Mouse (Mus musculus): ENCODE measurements around the gene Runx1. TPM values are rescaled to one million over a fixed set of nuclear protein-coding genes. Genes with fewer than 3 reads are reported as not detected.

Runx1 gene
- polyA plus RNA-seq, 1 experiment from 2014 or later: 4.5 TPM

DNA sequence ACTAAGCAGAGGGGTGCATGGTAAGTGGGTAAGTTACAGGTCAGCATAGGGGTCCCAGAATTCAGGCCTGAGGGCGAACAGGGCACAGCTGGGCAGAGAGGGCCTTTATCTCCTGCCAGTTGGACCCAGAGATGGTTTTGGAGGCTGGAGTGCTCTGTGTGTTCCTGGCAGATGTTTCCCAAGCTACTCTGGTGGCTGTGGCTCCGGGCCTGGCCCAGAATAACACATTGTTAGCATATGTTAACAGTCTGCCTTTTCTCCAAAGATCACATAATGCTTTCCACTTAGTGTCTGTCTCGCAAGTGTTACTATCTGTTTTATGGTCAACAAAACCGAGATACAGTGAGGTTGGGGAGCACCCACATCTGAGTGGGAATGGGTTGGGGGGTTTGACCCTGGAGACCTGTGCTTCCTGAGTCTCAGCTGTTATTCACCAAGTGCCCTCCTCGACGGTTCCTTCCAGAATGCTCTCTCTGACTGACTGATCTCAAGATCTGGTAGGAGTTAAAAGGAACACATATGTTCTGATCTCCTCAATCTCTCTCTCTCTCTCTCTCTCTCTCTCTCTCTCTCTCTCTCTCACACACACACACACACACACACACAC is 39.6 kb downstream of the Runx1 start:
- Histone ChIP-seq H3K4me3 (no peak overlapping the region), H3K9me3 (no peaks in the 10 kb centered on the region), H3K36me3 (no peaks in the 10 kb centered on the region), H3K4me2 (replicated peaks) (no peak overlapping the region), H3K27ac (no peak overlapping the region), H3K27me3 (replicated peaks) (no peaks in the 10 kb centered on the region), H3K9ac (no peak overlapping the region), H3K4me1 (no peaks in the 10 kb centered on the region)
- WGBS: 84% methylated on average over 6 of the region's 6 CpGs
- ATAC-seq (ENCODE audit: low FRiP score, low read depth): no peak

GRCm38 (mm10) chr16:92783651-92784131 is 42.3 kb downstream of the Runx1 start:
- Histone ChIP-seq H3K4me3 (no peak overlapping the region), H3K4me2 (replicated peaks) (no peak overlapping the region), H3K27ac (no peak overlapping the region), H3K9me3 (no peaks in the 10 kb centered on the region), H3K27me3 (replicated peaks) (no peaks in the 10 kb centered on the region), H3K9ac (no peak overlapping the region), H3K36me3 (no peaks in the 10 kb centered on the region), H3K4me1 (no peaks in the 10 kb centered on the region)
- no peak for ATAC-seq (ENCODE audit: low FRiP score, low read depth)
- WGBS: 71% methylated on average over 7 of the region's 7 CpGs

GRCm38 (mm10) chr16:92782408-92782807 is 43.5 kb downstream of the Runx1 start:
- no peaks in the 10 kb centered on the region for H3K9me3 ChIP-seq
- WGBS: 77% methylated on average over 6 of the region's 6 CpGs
- no peaks in the 10 kb centered on the region for H3K4me1 ChIP-seq
- no peak overlapping the region for H3K27ac ChIP-seq
- no peaks in the 10 kb centered on the region for H3K27me3 ChIP-seq (replicated peaks)
- H3K36me3 ChIP-seq: no peaks in the 10 kb centered on the region
- no peak overlapping the region for H3K9ac ChIP-seq
- no peak overlapping the region for H3K4me3 ChIP-seq
- no peak overlapping the region for H3K4me2 ChIP-seq (replicated peaks)
- no peak for ATAC-seq (ENCODE audit: low FRiP score, low read depth)

DNA sequence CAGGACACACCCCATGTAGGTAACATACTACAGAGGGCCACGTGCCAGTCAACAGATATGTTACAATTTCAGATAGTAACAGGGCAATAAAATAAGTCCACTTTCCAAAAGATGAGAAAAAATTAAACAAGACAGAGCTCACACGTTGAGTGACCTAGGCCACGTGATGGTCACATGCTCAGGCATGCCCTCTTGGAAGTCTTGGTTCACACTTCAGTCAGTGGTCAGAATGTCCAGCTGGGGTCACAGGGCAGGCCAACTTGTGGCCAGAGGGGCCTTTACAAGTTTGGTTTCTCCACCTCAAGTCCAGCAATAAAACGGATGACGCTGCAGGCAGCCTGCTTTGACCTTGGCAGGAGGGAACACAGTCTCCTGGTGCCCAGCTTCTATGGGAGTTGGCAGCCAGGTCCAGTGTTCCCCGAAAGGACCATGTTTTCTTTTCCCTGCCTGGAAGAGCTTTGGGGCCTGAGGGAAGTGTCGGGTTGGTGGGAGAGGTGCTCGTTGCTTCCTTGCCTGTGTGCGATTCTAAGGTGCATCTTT is 46.0 kb downstream of the Runx1 start:
- no peak overlapping the region for H3K27ac ChIP-seq
- H3K9ac ChIP-seq: no peak overlapping the region
- H3K4me3 ChIP-seq: no peak overlapping the region
- no peaks in the 10 kb centered on the region for H3K4me1 ChIP-seq
- H3K9me3 ChIP-seq: no peaks in the 10 kb centered on the region
- H3K36me3 ChIP-seq: no peaks in the 10 kb centered on the region
- no peaks in the 10 kb centered on the region for H3K27me3 ChIP-seq (replicated peaks)
- ATAC-seq (ENCODE audit: low FRiP score, low read depth): no peak
- H3K4me2 ChIP-seq (replicated peaks): no peak overlapping the region
- 89% methylated on average over 9 of the region's 9 CpGs for WGBS

GRCm38 (mm10) chr16:92779175-92779574 is 46.8 kb downstream of the Runx1 start:
- no peaks in the 10 kb centered on the region for H3K27me3 ChIP-seq (replicated peaks)
- H3K9me3 ChIP-seq: no peaks in the 10 kb centered on the region
- no peak overlapping the region for H3K27ac ChIP-seq
- no peak overlapping the region for H3K4me3 ChIP-seq
- no peak for ATAC-seq (ENCODE audit: low FRiP score, low read depth)
- WGBS: 89% methylated on average over 2 of the region's 2 CpGs
- H3K9ac ChIP-seq: no peak overlapping the region
- H3K4me2 ChIP-seq (replicated peaks): no peak overlapping the region
- H3K4me1 ChIP-seq: no peaks in the 10 kb centered on the region
- H3K36me3 ChIP-seq: no peaks in the 10 kb centered on the region

DNA sequence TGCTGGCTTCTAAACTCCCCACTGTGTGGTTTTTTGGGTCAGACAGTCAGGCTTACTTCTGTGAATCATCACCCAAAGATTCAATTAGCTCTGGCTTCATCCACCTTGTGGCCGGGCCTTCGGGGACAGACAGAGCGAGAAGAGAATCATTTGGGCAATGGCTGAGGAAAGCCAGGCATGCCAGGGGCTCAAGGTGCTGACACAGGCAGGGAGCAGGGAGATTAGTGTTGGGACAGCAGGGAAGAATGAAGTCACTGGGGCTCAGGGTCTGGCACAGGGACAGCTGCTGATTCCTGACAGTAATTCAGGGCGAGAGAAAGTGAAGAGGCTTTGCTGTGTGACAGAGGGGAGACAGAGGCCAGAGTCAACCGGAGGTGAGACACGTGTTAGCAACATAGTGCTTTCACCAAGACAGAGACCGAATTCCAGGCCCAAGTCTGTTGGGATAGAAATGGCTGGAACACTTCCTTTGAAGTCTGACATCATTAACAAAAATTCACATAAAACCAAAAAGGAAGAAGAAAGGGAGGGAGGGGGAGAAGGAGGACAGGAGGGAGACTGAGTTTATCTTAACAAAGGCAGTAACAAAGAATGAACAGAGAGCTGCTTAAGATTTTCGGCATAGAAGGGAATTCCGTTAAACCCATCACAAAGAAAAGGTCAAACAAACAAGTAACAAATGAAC is 47.7 kb downstream of the Runx1 start:
- no peak for ATAC-seq (ENCODE audit: low FRiP score, low read depth)
- Histone ChIP-seq H3K9ac (no peak overlapping the region), H3K27me3 (replicated peaks) (no peaks in the 10 kb centered on the region), H3K27ac (no peak overlapping the region), H3K4me1 (no peaks in the 10 kb centered on the region), H3K36me3 (no peaks in the 10 kb centered on the region), H3K9me3 (no peaks in the 10 kb centered on the region), H3K4me3 (no peak overlapping the region), H3K4me2 (replicated peaks) (no peak overlapping the region)
- 63% methylated on average over 9 of the region's 9 CpGs for WGBS

GRCm38 (mm10) chr16:92767862-92768261 is 58.1 kb downstream of the Runx1 start:
- H3K27me3 ChIP-seq (replicated peaks): no peaks in the 10 kb centered on the region
- no peak overlapping the region for H3K9ac ChIP-seq
- H3K4me3 ChIP-seq: no peak overlapping the region
- no peaks in the 10 kb centered on the region for H3K36me3 ChIP-seq
- 94% methylated on average over 4 of the region's 4 CpGs for WGBS
- H3K4me2 ChIP-seq (replicated peaks): no peak overlapping the region
- H3K9me3 ChIP-seq: no peaks in the 10 kb centered on the region
- no peaks in the 10 kb centered on the region for H3K4me1 ChIP-seq
- ATAC-seq (ENCODE audit: low FRiP score, low read depth): no peak
- H3K27ac ChIP-seq: no peak overlapping the region

GRCm38 (mm10) chr16:92767423-92767822 is 58.5 kb downstream of the Runx1 start:
- H3K9ac ChIP-seq: no peak overlapping the region
- no peaks in the 10 kb centered on the region for H3K4me1 ChIP-seq
- no peaks in the 10 kb centered on the region for H3K27me3 ChIP-seq (replicated peaks)
- 90% methylated on average over 7 of the region's 7 CpGs for WGBS
- no peak overlapping the region for H3K27ac ChIP-seq
- ATAC-seq (ENCODE audit: low FRiP score, low read depth): no peak
- H3K4me2 ChIP-seq (replicated peaks): no peak overlapping the region
- no peaks in the 10 kb centered on the region for H3K9me3 ChIP-seq
- H3K36me3 ChIP-seq: no peaks in the 10 kb centered on the region
- no peak overlapping the region for H3K4me3 ChIP-seq

DNA sequence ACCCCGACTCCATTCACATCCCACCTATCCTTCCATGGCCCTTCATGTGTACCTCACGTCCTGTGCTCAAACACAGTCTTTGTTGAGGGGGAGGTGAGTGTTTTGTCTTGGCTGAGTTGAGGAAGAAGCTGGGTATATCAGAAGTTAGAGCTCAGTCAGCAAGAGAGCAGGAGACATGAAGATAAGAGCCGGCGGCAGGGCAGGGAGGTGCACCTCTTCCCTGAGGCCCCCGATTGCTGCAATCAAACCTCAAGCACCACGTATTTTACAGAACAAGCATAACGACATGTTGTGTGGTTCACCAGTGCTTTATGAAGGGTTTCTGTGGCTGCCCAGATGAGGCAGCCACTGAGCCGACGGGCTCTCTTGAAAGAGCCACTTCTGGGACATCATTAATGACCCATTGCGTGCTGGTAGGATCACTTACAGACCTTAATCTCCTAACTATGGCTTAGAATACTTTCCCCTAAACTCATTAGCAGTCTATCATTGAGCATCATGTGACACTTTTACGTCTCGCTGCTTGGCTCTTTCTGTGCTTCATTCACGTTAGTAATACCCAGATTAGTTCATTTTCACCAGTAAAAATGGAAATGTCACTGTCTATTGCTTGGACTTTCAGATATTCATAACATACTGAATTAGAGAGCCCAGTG is 61.1 kb downstream of the Runx1 start:
- Histone ChIP-seq H3K4me3 (no peak overlapping the region), H3K4me2 (replicated peaks) (no peak overlapping the region), H3K27me3 (replicated peaks) (no peaks in the 10 kb centered on the region), H3K9me3 (no peaks in the 10 kb centered on the region), H3K36me3 (no peaks in the 10 kb centered on the region), H3K4me1 (no peaks in the 10 kb centered on the region), H3K27ac (no peak overlapping the region), H3K9ac (no peak overlapping the region)
- ATAC-seq (ENCODE audit: low FRiP score, low read depth): no peak
- 84% methylated on average over 13 of the region's 13 CpGs for WGBS

DNA sequence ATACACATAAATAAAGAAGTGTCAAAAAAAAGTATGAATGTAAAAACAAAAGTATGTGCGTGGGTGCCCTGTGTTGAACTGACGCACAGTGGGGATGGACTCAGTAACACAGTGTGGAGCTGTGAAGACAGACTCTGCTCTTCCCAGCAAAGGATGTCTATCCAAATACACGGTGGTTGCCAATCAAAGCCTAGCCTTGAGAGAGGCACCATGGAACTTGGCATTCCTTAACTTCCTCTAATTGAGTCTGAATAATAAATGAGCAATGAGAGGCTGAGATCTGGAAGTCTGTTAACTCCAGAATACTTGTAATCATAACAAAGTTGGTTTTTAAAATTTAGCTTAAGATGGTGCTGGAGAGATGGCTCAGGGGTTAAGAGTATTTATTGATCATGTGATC is 62.3 kb downstream of the Runx1 start:
- no peak for ATAC-seq (ENCODE audit: low FRiP score, low read depth)
- Histone ChIP-seq H3K4me2 (replicated peaks) (no peak overlapping the region), H3K9me3 (no peaks in the 10 kb centered on the region), H3K4me3 (no peak overlapping the region), H3K4me1 (no peaks in the 10 kb centered on the region), H3K27me3 (replicated peaks) (no peaks in the 10 kb centered on the region), H3K27ac (no peak overlapping the region), H3K36me3 (no peaks in the 10 kb centered on the region), H3K9ac (no peak overlapping the region)
- WGBS: 97% methylated on average over 3 of the region's 3 CpGs

- Histone ChIP-seq H3K4me3 (no peak overlapping the region), H3K9ac (no peak overlapping the region), H3K4me1 (no peaks in the 10 kb centered on the region), H3K36me3 (no peaks in the 10 kb centered on the region), H3K4me2 (replicated peaks) (no peak overlapping the region), H3K27me3 (replicated peaks) (no peaks in the 10 kb centered on the region), H3K9me3 (no peaks in the 10 kb centered on the region), H3K27ac (no peak overlapping the region)
- no peak for ATAC-seq (ENCODE audit: low FRiP score, low read depth)
- WGBS: 84% methylated on average over 15 of the region's 15 CpGs
Measured at GRCm38 (mm10) chr16:92761968-92762521, 63.9 kb downstream of the Runx1 start.

DNA sequence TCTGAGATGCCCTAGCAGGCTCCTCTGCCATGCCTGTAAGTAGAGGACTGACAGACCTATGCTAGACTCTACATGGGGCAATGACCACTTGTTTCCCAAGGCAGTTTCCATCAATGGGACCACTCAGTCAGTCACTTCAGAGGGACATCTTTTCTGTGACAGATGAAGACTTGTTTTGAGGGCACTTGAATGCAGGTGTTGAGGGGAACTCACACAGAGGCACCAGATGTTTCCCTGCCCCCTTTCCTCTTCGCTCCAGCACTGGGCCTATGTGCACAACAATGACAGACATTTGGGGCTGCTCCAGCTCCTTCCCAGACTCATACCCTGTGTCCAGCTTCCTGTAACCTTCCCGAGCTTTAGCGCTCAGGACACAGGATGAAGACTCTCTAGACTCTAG is 65.9 kb downstream of the Runx1 start:
- WGBS: 82% methylated on average over 3 of the region's 3 CpGs
- no peak overlapping the region for H3K27ac ChIP-seq
- H3K4me3 ChIP-seq: no peak overlapping the region
- H3K36me3 ChIP-seq: no peaks in the 10 kb centered on the region
- H3K4me1 ChIP-seq: no peaks in the 10 kb centered on the region
- ATAC-seq (ENCODE audit: low FRiP score, low read depth): no peak
- no peaks in the 10 kb centered on the region for H3K9me3 ChIP-seq
- H3K9ac ChIP-seq: no peak overlapping the region
- no peak overlapping the region for H3K4me2 ChIP-seq (replicated peaks)
- no peaks in the 10 kb centered on the region for H3K27me3 ChIP-seq (replicated peaks)
